ENCODE assay signal across 10 mouse cellular contexts in genomic region chr2:46442576-46442975, GRCm38 (mm10).
DNase-seq lines count a peak whose midpoint lies in the region; ATAC-seq and TF ChIP-seq lines count a peak whose summit lies in the region.
"Had no signal": no experiment of that assay in that cellular context is flagged by ENCODE, and none has a peak within 500 bp of the region (broad histone marks: within the 10 kb centered on the region; RNA-seq: fewer than 3 reads in every experiment).

No protein-coding gene starts in this region.

- H3K27ac ChIP-seq in limb, embryonic 14.5 days (replicated peaks; ENCODE audit: low read depth, low read length): no peak overlapping the region
- no peak overlapping the region for H3K27ac ChIP-seq in limb, embryonic 10.5 days
- H3K27ac ChIP-seq in embryonic fibroblast, embryonic 13.5 days (ENCODE audit: insufficient read depth, low read length): peak overlapping the region; percentile 96
- no peak overlapping the region for H3K27ac ChIP-seq in cerebellum, adult 2 months (ENCODE audit: insufficient read depth, low read length)

- no peaks in the 10 kb centered on the region for H3K79me2 ChIP-seq in myocyte (ENCODE audit: control insufficient read depth, insufficient read depth)

- no peak for ATAC-seq in limb, embryonic 14.5 days (ENCODE audit: low FRiP score, low read depth)

- H3K9ac ChIP-seq in limb, embryonic 14.5 days (ENCODE audit: low read depth, low read length, severe bottlenecking): no peak overlapping the region

- peaks cover 14% of the 10 kb centered on the region for H3K4me1 ChIP-seq in limb, embryonic 14.5 days (ENCODE audit: control insufficient read depth, insufficient read depth, low read length)
- H3K4me1 ChIP-seq in limb, embryonic 10.5 days: peaks cover 16% of the 10 kb centered on the region
- H3K4me1 ChIP-seq in embryonic fibroblast, embryonic 13.5 days (ENCODE audit: control insufficient read depth, insufficient read depth, low read length): peaks cover 9% of the 10 kb centered on the region
- no peaks in the 10 kb centered on the region for H3K4me1 ChIP-seq in cerebellum, adult 2 months (ENCODE audit: control insufficient read depth, insufficient read depth, low read length)

- no peak overlapping the region for H3K4me3 ChIP-seq in limb, embryonic 14.5 days (replicated peaks; ENCODE audit: low read length)
- H3K4me3 ChIP-seq in limb, embryonic 10.5 days: no peak overlapping the region
- H3K4me3 ChIP-seq in embryonic fibroblast, embryonic 13.5 days (ENCODE audit: insufficient read depth, low read length): no peak overlapping the region
- peak overlapping the region; percentile 14 for H3K4me3 ChIP-seq in myocyte
- no peak overlapping the region for H3K4me3 ChIP-seq in cerebellum, adult 2 months (replicated peaks; ENCODE audit: insufficient read depth, low read depth, low read length)

- no peaks in the 10 kb centered on the region for H3K27me3 ChIP-seq in limb, embryonic 14.5 days (ENCODE audit: control insufficient read depth, insufficient read depth, low read length)
- peaks cover 8% of the 10 kb centered on the region; the same call in 1 of the 2 replicates for H3K27me3 ChIP-seq in limb, embryonic 10.5 days (ENCODE audit: low read depth, poor library complexity, severe bottlenecking)
- H3K27me3 ChIP-seq in myocyte (ENCODE audit: control insufficient read depth, insufficient read depth, insufficient read length): no peaks in the 10 kb centered on the region
- no peaks in the 10 kb centered on the region for H3K27me3 ChIP-seq in cerebellum, adult 2 months (ENCODE audit: control insufficient read depth, insufficient read depth, low read length)

- no peak for TF ChIP-seq CTCF in embryonic fibroblast, embryonic 13.5 days (IDR thresholded peaks at IDR 0.05; ENCODE audit: borderline replicate concordance, insufficient read depth, low read length)
- TF ChIP-seq CTCF in cerebellum, adult 2 months (IDR thresholded peaks at IDR 0.05; ENCODE audit: borderline replicate concordance, insufficient read depth, low read depth, low read length): no peak

- no peak for TF ChIP-seq POLR2A in limb, embryonic 14.5 days (IDR thresholded peaks at IDR 0.05; ENCODE audit: borderline replicate concordance, extremely low read depth, insufficient read depth, insufficient read length)
- no peak for TF ChIP-seq POLR2A in embryonic fibroblast, embryonic 13.5 days (IDR thresholded peaks at IDR 0.05; ENCODE audit: low read depth, low read length)
- TF ChIP-seq POLR2A in myocyte (IDR thresholded peaks at IDR 0.05; ENCODE audit: insufficient read length, low read depth): no peak
- TF ChIP-seq POLR2A in cerebellum, adult 2 months (IDR thresholded peaks at IDR 0.05; ENCODE audit: borderline replicate concordance, insufficient read depth, low read length): no peak

- H3K9me3 ChIP-seq in limb, embryonic 14.5 days (ENCODE audit: control insufficient read depth, low read length): no peaks in the 10 kb centered on the region
- H3K9me3 ChIP-seq in limb, embryonic 10.5 days (replicated peaks): no peaks in the 10 kb centered on the region
- H3K9me3 ChIP-seq: G1E had no signal

- no peak overlapping the region for H3K4me2 ChIP-seq in limb, embryonic 14.5 days (replicated peaks; ENCODE audit: low read depth, low read length, severe bottlenecking)
- peak overlapping the region; percentile 98 for H3K4me2 ChIP-seq in myocyte (ENCODE audit: low read depth)

- no peaks in the 10 kb centered on the region for H3K36me3 ChIP-seq in limb, embryonic 14.5 days (ENCODE audit: control insufficient read depth, insufficient read depth, low read length)
- H3K36me3 ChIP-seq in limb, embryonic 10.5 days: no peaks in the 10 kb centered on the region
- no peaks in the 10 kb centered on the region for H3K36me3 ChIP-seq in myocyte (ENCODE audit: control insufficient read depth, insufficient read depth)
- H3K36me3 ChIP-seq: G1E had no signal

- WGBS in limb, embryonic 14.5 days: 49% methylated on average over 6 of the region's 6 CpGs
- 80% methylated on average over 6 of the region's 6 CpGs for WGBS in limb, embryonic 10.5 days
- WGBS in cerebellum, adult 2 months: 44% methylated on average over 6 of the region's 6 CpGs

- DNase-seq in limb, embryonic 14.5 days (ENCODE audit: low spot score): peak; percentile 36
- DNase-seq in limb, embryonic 10.5 days (ENCODE audit: low spot score): no peak
- DNase-seq in heart, postnatal 4 days: peak; percentile 47
- no peak for DNase-seq in spleen, adult 18-20 months
- DNase-seq in cerebellum, adult 2 months: no peak
- DNase-seq in thymus, postnatal 25 days: no peak
- DNase-seq: cerebellum, adult 8-10 months had no signal

- H3ac ChIP-seq in myocyte (ENCODE audit: control insufficient read depth, insufficient read length): no peak overlapping the region

TF ChIP-seq in myocyte, 11 proteins besides CTCF, POLR2A, EP300 and RAD21:
- TF ChIP-seq CEBPB (IDR thresholded peaks at IDR 0.05; ENCODE audit: insufficient read depth, poor library complexity, severe bottlenecking) (no peak), MAX (IDR thresholded peaks at IDR 0.05; ENCODE audit: low read depth) (no peak), SRF (IDR thresholded peaks at IDR 0.05; ENCODE audit: control insufficient read depth, insufficient read length, low read depth) (no peak), E2F4 (IDR thresholded peaks at IDR 0.05; ENCODE audit: insufficient read depth) (no peak), POLR2AphosphoS2 (IDR thresholded peaks at IDR 0.05; ENCODE audit: insufficient read length, low read depth) (no peak), TCF3 (IDR thresholded peaks at IDR 0.05; ENCODE audit: insufficient read length, low read depth) (no peak), USF1 (IDR thresholded peaks at IDR 0.05; ENCODE audit: low read depth) (no peak), TCF12 (IDR thresholded peaks at IDR 0.05; ENCODE audit: insufficient read depth, poor library complexity, severe bottlenecking) (no peak), REST (IDR thresholded peaks at IDR 0.05; ENCODE audit: insufficient read depth, insufficient read length) (no peak), MYOG (IDR thresholded peaks at IDR 0.05; ENCODE audit: control insufficient read depth in 1 of 3, insufficient read depth in 1 of 3, insufficient read length in 2 of 3, low read depth in 2 of 3) (no peak), MYOD1 (IDR thresholded peaks at IDR 0.05; ENCODE audit: control insufficient read depth in 1 of 3, insufficient read length in 2 of 3, low read depth in 2 of 3) (no peak)

Comparison
In these comparisons a context has a peak if more than half of its experiments do, and no peak if none do; other contexts are left out.
1. DNase-seq: peak in limb, embryonic 14.5 days (single experiment) and heart, postnatal 4 days (single experiment); none in limb, embryonic 10.5 days (single experiment), spleen, adult 18-20 months (0 of 2), cerebellum, adult 2 months (0 of 2) and thymus, postnatal 25 days (single experiment).